Mouse (Mus musculus) thymus, postnatal 10 days (tissue): Measurements from ENCODE around the gene Fbh1.

Experiments used
- DNase-seq, 2 experiments: peaks; one replicate each; pipeline ENCODE4 v3.0.0; 2021; ENCODE audit warnings: low spot score in 2 of 2

Fbh1 gene

GRCm38 (mm10) chr2:11777091-11778068 lies at the start of gene Fbh1, which contains the start of gene Ankrd16:
Gene Fbh1 (minus strand): TSS chr2:11777582.
Gene Ankrd16 (plus strand): TSS chr2:11777876.
- DNase-seq = peak; percentile 100

- DNase-seq = no peak
Observed at GRCm38 (mm10) chr2:11801299-11801930, 24.0 kb upstream of the Fbh1 start.

DNA sequence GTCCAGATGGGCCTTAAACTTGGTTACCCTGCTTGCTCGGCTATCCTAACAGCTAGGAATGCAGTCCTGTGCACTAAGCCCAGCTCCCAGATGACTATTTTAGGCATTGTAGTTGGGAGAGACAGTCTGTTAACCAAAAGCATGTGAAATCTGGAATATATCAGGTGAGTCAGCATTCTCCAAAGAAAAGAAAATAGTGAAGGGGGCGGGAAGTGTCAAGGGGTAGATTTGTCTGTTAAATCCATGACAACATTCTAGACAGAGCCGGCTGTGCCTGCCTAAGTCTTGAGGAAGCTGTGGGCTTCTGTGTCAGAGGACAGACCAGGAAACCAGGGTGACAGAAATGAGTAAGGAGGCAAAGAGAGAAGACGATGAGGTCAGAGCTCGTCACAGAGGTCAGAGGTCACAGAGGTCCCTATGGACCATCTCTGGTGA lies 20.6 kb upstream of the Fbh1 start:
- DNase-seq = no peak

- no peak for DNase-seq
Observed at GRCm38 (mm10) chr2:11794668-11795067, 17.3 kb upstream of the Fbh1 start.

DNA sequence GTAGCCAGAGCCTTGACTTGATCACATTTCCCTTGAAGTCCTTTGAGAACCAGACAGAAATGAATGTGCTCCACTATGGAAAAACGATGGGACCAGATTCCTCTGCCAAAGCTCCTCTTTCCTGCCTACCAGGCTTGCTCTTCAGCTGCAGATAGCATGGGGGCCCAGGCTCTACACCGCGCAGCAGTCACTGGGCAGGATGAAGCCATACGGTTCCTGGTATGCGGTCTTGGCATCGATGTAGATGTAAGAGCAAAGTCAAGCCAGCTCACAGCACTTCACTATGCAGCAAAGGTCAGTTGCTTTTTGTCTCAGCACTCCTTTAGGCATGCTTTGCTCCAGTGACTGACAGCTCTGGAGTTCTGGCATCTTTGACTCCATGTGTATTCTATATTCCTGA lies 6.8 kb upstream of the Fbh1 start:
- no peak for DNase-seq

- DNase-seq = peak; percentile 79 to 84
Observed at GRCm38 (mm10) chr2:11778087-11778823, 873 bp upstream of the Fbh1 start.

DNA sequence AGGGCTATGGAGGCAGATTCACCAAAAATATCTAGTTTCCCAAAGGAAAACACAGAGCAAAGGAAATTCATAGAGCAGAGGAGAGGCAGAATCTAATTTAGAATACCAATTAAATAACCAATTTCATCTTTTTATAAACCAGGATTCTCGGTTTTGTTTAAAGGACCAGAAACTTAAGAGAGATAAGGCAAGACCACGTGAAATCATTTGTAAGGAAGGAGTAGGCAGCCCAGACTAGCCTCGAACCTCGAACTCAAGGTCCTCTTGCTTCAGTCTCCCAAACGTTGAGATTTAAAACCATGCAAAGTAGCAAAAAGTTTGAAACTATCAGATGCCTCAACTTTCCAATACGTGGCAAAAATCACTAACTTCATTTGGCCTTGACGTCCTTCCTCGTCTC lies 967 bp downstream of the Fbh1 start:
- DNase-seq = no peak

DNA sequence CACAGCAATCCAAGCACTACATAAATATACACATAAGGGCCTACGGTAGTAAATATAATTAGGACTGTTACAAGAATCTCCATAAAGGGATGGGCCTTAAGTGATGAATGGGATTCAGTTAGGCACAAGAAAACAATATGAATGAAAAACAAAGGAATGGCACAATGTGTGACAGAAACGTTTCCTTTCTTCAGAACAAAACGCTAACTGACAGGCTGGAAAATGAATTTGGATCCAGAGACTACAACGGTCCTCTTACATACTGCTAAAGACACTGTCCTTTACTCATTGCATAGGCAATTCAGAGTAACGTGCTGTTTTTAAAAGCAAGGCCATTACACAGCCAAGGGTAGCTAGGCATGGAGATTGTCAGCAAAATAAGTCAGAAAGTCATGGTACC lies 2.3 kb downstream of the Fbh1 start:
- no peak for DNase-seq

- no peak for DNase-seq
Observed at GRCm38 (mm10) chr2:11774426-11774825, 3.0 kb downstream of the Fbh1 start.

- DNase-seq = no peak
Observed at GRCm38 (mm10) chr2:11772401-11772800, 5.0 kb downstream of the Fbh1 start.

DNA sequence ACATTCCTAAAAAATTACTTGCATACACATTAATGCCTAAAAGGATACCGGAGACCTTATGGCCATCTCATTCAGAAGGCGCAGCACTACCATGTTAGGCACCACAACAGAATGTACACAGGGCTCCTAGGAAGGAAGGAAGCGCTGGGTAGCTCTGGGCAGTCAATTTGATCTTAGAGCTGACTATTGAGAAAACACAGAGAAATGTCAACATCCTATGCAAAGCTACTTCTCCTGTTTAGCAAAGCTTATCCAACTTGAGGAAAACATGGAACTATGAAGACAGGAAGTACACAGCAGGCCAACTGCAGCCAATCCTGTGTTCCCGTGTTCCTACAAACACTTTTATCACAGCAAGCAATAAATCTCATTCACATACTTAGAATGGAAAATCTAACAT lies 5.7 kb downstream of the Fbh1 start:
- DNase-seq = no peak

GRCm38 (mm10) chr2:11767161-11767545 lies 10.2 kb downstream of the Fbh1 start:
- DNase-seq = no peak

DNA sequence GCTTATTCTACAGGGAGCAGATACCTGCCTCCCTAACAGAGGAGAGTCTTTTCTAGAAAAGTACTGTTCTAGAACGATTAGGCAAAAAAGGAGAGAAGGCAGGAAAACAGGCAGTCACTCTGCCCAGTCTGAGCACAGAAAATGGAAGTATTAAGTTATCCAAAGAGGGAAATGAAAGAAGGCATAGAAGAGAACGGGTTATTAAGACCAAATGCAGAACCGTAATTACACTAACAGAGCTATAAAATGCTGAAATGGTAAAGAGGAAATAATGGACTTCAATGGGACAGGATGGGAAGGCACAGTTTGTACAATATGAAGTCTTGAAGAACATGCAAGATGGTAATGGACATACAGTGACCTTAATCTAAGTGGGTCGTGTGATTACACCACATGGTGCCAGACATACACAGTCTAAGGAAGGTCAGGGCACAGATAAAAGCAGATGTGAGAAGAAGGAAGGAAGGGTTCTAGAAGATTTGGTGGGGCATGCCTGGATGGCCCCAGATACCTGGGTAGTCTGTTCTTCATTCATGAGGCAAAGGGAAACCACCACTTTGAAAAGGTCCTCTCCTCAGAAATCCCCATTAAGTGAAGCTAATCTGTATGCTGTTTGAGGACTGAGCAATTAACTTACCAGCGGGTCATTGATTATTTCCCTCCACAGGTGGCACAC lies 10.8 kb downstream of the Fbh1 start:
- DNase-seq = no peak

DNA sequence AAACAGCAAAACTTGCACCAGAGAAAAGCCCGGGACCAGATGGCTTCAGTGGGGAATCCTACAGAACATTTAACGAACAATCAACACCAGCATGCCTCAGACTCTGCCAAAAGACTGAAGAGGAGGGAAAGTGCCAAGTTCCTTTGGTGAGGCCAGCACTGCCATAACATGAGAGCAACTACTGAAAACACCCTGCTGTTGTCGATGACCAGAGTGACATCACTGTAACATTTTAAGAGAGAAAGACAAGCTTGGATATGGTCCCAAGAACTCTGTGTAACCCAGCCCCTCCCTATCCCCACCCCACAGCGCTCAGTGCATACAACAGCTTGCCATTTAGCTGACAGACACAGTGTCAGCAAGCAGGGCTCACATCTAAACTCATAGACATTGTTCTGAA lies 11.7 kb downstream of the Fbh1 start:
- no peak for DNase-seq

DNA sequence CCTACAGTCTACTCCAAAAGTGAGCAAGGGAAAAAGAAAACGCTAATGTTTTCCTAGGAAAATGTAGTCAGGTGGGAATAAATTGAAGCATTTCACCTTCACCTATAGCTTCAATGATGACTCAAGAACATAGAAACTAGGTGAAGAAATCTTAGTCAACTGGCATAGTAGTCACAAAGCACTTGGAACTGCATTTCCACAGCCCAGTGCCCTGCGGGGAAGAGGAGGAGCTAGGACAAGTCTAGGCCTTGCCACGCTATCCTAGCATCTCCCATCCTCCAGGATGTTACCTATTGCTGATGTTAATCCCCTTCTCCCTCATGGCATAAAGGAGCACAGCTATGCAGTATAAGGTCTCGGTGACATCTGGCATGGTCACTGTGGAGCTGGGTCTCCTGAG lies 14.8 kb downstream of the Fbh1 start:
- DNase-seq = no peak

- no peak for DNase-seq
Observed at GRCm38 (mm10) chr2:11739516-11740051, 37.8 kb downstream of the Fbh1 start.

GRCm38 (mm10) chr2:11738794-11739193 lies 38.6 kb downstream of the Fbh1 start:
- DNase-seq = no peak

DNA sequence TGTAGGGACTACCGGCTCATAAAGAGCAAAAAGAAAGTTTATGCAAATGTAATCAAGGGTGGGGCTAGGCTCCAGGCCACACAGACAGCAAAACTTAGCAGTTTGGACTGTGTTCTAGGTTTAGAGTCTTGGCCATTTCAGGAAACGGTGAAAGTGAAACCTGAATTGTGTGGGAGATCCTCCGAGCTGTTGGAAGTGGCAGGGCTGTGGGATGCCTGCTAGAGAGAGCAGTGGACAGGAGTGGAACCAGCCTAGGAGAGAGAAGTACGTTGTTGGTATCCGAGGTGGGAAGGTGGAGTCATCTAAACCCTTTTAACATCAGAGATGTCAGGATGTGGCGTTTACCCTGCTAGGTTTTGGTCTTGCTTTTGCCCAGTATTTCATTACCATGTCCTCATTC lies 41.5 kb downstream of the Fbh1 start:
- no peak for DNase-seq

GRCm38 (mm10) chr2:11732978-11733377 lies 44.4 kb downstream of the Fbh1 start:
- DNase-seq = no peak

- no peak for DNase-seq
Observed at GRCm38 (mm10) chr2:11729091-11729490, 48.3 kb downstream of the Fbh1 start.

DNA sequence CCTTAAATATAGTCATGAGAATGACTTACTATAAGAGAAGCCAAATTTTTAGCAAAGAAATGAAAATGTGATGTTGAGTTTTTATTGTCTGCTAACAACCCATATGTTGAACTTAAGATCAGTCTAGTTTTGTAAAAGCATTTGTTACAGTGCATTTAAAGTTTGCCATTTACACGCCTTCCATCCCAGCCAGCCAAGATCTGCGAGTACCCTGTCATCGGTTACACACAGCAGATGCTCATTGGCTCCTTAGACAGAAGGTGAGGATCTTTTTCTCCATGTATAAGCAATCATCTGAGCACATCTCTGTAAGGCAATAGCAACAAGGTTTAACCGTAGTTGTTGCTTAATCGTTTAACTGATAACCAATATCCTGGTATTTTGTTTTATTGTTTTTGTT lies 49.8 kb downstream of the Fbh1 start:
- no peak for DNase-seq
